Mouse (Mus musculus) adrenal gland, postnatal 4 days (tissue): ENCODE measurements at regions not wholly inside any gene's neighbourhood (a gene's known extent, or its start where the extent isn't known, plus 50 kb on each side); places are given as distances from the start of the nearest gene placed in this dataset.

Experiments
- DNase-seq, 2 experiments: peaks; one replicate each; pipeline ENCODE4 v3.0.0; 2021 to 2022; ENCODE audit warnings: low spot score in 2 of 2, mixed read lengths in 2 of 2

- no peak for DNase-seq
Measured at GRCm38 (mm10) chr3:143477916-143478610, 596.3 kb upstream of the Pkn2 start.

GRCm38 (mm10) chr3:143475461-143475860 lies 593.7 kb upstream of the Pkn2 start:
- no peak for DNase-seq

- no peak for DNase-seq
Measured at GRCm38 (mm10) chr3:143447005-143447709, 565.4 kb upstream of the Pkn2 start.

- DNase-seq, result no peak
Measured at GRCm38 (mm10) chr3:143417401-143417800, 535.6 kb upstream of the Pkn2 start.

GRCm38 (mm10) chr3:143411655-143412054 lies 529.9 kb upstream of the Pkn2 start:
- DNase-seq, result no peak

- DNase-seq, result no peak
Measured at GRCm38 (mm10) chr3:143398966-143399365, 517.2 kb upstream of the Pkn2 start.

DNA sequence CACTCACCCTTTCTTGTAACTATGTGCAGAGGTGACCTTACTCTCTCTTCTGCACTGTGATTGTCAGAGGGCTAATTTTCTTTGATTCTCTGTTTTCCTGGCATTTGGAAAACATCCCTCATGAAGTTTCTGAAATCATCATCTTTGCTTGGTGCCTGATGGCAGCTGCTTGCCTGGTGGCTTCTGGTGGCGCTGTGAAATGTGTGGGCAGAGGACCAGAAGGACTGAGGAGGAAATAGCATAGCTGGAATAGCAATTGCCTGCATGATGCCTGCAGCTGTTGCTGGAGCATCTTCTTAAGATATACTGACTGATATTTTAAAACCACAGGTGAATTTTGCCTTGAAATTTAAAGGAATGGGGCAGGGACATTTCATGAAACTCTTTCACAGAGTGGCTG lies 502.6 kb upstream of the Pkn2 start:
- no peak for DNase-seq

- peak; percentile 23 to 44 for DNase-seq
Measured at GRCm38 (mm10) chr3:143379193-143379592, 497.4 kb upstream of the Pkn2 start.

DNA sequence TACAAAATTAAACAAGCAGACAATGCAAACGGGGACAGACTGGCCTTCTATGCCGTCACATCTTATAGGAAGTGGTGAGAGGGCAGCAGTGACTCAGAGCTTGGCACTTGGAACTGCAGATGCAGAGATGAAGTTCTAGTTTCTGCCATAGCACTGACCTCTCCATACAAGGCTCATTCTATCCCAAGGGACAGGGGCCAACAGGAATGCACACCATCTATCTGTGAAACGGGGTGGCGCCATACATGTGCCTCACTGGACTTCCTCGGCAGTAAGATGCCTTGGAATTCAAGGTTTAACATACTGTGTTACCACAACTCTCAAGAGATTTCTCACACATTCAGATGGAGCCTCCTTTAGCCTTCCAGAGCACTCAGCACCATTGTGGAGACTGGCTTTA lies 495.6 kb upstream of the Pkn2 start:
- DNase-seq, result no peak

- no peak for DNase-seq
Measured at GRCm38 (mm10) chr3:143375527-143376061, 493.8 kb upstream of the Pkn2 start.

DNA sequence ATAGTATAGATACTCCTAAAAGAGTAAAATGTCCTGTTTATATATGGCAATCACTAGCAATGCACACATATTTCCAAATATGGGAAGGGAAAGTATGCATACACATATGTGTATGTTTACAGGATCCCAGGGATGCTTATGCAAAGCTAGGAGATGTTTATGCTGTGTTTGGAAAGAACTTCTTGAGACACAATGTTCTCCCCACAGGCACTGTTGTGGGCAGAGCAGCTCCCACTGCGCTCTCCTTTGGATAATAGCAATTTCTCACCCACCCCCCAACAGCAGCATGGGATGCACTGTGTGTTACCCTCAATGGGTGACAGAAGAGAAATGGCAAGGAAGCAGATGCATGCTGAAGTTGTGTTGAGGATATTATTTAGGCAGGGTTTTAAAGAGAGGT lies 491.7 kb upstream of the Pkn2 start:
- no peak for DNase-seq

DNA sequence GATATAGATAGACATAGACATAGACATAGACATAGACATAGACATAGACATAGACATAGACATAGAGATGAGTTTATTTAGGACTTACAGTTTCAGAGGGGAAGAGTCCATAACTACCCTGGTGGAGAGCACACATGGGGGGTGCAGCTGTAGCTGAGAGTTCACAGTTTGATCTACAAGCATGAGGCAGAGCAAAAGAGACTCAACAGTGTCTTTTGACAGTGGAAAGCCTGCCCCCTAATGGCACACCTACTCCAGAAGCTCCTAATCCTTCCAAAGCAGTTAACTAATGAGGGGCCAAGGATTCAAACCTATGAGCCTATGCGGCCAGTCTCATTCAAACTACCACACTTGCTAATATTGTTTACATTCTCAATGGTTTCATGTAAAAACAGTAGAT lies 487.2 kb upstream of the Pkn2 start:
- DNase-seq, result no peak

DNA sequence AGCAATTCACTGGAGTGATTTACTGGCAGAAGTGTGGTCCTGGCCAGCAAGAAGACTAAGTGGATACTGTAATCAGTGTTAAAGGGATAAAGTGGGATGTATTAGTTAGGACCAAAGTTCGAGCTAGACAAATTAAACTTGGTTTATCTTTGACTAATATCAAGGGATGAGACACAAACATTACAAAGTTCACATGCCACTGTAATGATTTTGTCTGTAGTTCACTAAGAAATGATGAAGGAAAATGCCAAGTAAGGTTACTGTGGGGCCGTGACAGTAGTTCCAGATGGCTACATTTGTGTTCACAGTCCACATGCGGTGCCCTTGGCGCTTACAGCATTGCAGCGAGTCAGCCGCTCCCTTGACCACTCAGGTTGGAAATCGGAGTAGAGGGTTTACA lies 458.2 kb upstream of the Pkn2 start:
- DNase-seq, result no peak

- no peak for DNase-seq
Measured at GRCm38 (mm10) chr3:143333339-143333738, 451.5 kb upstream of the Pkn2 start.

GRCm38 (mm10) chr3:143328521-143328920 lies 446.7 kb upstream of the Pkn2 start:
- DNase-seq, result no peak

DNA sequence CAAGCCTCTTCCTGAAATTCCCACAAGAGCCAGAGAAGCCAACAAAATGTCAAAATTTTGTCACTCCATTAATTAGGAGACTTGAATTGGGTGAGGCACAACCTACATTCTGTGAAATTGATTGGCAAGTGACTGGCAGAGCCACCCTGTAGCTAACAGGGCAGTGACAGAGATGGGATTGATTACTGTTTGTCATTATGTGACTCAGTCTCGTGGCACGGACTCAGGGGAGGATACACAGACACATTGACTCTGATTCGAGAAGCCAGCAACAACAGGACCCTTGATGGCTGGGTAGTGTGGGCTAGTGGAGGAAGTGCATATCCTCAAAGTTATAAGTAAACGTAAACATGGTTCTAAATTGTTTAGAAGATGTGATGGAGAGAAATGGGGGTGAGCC lies 445.8 kb upstream of the Pkn2 start:
- DNase-seq, result no peak

DNA sequence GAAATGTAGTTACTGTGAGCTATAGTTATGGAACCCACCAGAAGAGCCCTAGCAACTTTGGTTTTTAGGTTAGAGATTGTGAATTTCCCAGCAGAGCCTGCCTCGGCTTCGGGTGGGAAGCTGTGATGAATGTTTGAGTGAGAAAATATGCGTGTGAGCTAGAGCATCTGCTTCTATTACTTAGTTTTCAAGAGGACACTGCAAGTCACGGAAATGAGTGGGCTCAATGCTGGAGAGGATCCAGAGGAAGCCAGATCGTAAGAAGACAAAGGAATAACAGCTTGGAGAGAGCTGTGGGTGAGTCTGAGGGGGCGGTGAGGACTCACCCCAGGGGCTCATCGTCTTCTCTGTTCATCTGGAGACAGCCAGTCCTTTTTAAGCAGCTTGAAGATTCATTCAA lies 434.7 kb upstream of the Pkn2 start:
- no peak for DNase-seq

DNA sequence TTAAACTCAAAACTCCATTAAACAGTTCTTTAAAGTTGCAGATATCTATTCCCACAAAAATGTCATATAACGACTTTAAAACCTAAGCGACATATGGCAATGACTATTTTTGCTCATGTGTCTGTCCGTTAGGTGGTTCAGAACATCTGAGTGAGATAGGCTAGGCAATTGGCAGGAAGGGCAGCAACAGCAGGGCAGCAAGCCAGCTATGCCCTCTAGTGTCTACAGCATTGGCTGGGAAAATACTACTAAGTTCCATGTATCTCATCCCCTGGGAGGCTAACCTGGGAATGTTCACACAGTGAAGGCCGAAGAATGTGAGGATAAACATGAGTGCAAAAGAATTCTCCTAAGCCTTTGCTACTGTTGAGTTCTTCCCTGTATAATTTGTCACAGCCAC lies 410.0 kb upstream of the Pkn2 start:
- no peak for DNase-seq

- no peak for DNase-seq
Measured at GRCm38 (mm10) chr3:143264132-143264531, 382.3 kb upstream of the Pkn2 start.

DNA sequence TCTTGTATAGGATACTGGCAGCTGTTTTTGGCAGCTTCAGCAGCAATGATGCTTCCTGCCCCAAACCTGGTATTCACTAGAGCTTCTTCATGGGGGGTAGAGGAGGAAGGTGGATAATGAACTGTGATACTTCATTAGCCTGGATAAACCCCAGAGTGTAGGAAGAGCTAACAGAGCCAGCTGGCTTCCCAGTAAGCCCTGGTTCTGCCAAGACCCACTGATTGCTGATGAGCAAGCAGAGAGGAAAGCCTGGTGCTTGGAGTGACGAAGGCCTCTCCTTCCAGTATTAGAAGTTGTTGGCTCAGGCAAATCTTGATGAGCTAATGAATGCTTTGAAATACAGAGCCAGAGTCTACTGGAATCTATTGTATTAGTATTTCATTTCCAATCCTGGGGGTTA lies 370.8 kb upstream of the Pkn2 start:
- DNase-seq, result no peak

GRCm38 (mm10) chr3:143252008-143252407 lies 370.2 kb upstream of the Pkn2 start:
- DNase-seq, result no peak

DNA sequence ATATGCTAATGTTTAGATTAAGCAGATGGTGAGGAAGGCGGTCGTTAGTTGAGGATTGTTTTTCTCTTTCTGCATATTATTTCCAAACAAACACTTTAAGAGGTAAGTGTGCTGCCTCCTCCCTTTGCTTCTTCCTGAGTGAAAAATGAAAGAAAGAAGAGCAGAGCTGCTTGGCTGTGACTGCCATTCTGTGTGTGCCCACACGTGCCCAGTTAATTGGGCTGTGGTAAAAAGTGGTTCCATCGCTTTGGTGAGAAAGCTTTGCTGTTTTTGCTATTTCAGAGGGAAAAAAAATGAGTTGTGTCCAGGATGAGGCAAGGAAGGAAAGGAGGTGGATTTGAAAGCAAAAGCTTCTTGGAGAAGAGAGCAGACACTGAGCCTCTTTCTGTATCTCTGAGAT lies 360.9 kb upstream of the Pkn2 start:
- DNase-seq, result no peak
